Mouse (Mus musculus): Measurements from ENCODE around the gene Tnfrsf1a.

The Tnfrsf1a gene

GRCm38 (mm10) chr6:125354352-125355151, 5.4 kb downstream of the Tnfrsf1a start:
- peak; percentile 81 for DNase-seq

GRCm38 (mm10) chr6:125355197-125355741, 6.1 kb downstream of the Tnfrsf1a start:
- DNase-seq, result no peak

- peak; percentile 53 for DNase-seq
These were observed 7.1 kb downstream of the Tnfrsf1a start for GRCm38 (mm10) chr6:125356264-125356663.

- DNase-seq, result peak; percentile 15
These were observed 8.2 kb downstream of the Tnfrsf1a start for GRCm38 (mm10) chr6:125357334-125357733.

- DNase-seq, result peak; percentile 19
These were observed 10.8 kb downstream of the Tnfrsf1a start for GRCm38 (mm10) chr6:125359999-125360398.

GRCm38 (mm10) chr6:125360846-125361245, 11.7 kb downstream of the Tnfrsf1a start:
- no peak for DNase-seq

GRCm38 (mm10) chr6:125361467-125362291, 12.5 kb downstream of the Tnfrsf1a start:
- DNase-seq, result peak; percentile 74

GRCm38 (mm10) chr6:125363021-125363420, 13.9 kb downstream of the Tnfrsf1a start:
- peak; percentile 31 for DNase-seq

- DNase-seq, result peak; percentile 56
These were observed 14.5 kb downstream of the Tnfrsf1a start for GRCm38 (mm10) chr6:125363451-125364242.

- peak; percentile 67 for DNase-seq
These were observed 15.3 kb downstream of the Tnfrsf1a start for GRCm38 (mm10) chr6:125364448-125364847.

GRCm38 (mm10) chr6:125365522-125365921, 16.4 kb downstream of the Tnfrsf1a start:
- DNase-seq, result no peak

GRCm38 (mm10) chr6:125366133-125366532, 17.0 kb downstream of the Tnfrsf1a start:
- DNase-seq, result peak; percentile 21

GRCm38 (mm10) chr6:125367758-125368371, 18.7 kb downstream of the Tnfrsf1a start:
- DNase-seq, result peak; percentile 44

- peak; percentile 21 for DNase-seq
These were observed 27.9 kb downstream of the Tnfrsf1a start for GRCm38 (mm10) chr6:125377042-125377441.

GRCm38 (mm10) chr6:125377582-125378451, 28.7 kb downstream of the Tnfrsf1a start:
- DNase-seq, result peak; percentile 91

- no peak for DNase-seq
These were observed 29.5 kb downstream of the Tnfrsf1a start for GRCm38 (mm10) chr6:125378621-125379020.

GRCm38 (mm10) chr6:125379781-125380180, 30.6 kb downstream of the Tnfrsf1a start:
- peak; percentile 11 for DNase-seq

GRCm38 (mm10) chr6:125380372-125381360, 31.5 kb downstream of the Tnfrsf1a start, which contains the start of gene Plekhg6:
Gene Plekhg6 (minus strand): TSS chr6:125380793.
- DNase-seq, result peak; percentile 75

- no peak for DNase-seq
These were observed 32.9 kb downstream of the Tnfrsf1a start for GRCm38 (mm10) chr6:125382024-125382423.
